Mouse (Mus musculus) midbrain, embryonic 16.5 days (tissue): Measurements from ENCODE around the gene Nos1. TPM values are rescaled to one million over a fixed set of nuclear protein-coding genes. Genes with fewer than 3 reads are reported as not detected.

Experiments
- ATAC-seq: fragments of 200-750 bp; cut with Nextera tagmentation; 2 replicates; pipeline ENCODE4 v1.8.0; 2017; ENCODE audit warnings: moderate TSS enrichment
- H3K27ac ChIP-seq: fragments of 300-500 bp; sonication (generic); 2 replicates; pipeline ENCODE4 v1.5.1; 2014; ENCODE audit warnings: mild to moderate bottlenecking, low read length, mixed read lengths
- H3K27me3 ChIP-seq: fragments of 300-500 bp; sonication (generic); 2 replicates; pipeline ENCODE4 v1.6.1; 2014; ENCODE audit warnings: low read depth, low read length, mixed read lengths; ENCODE audit not compliant: control insufficient read depth, insufficient read depth
- H3K36me3 ChIP-seq: fragments of 300-500 bp; sonication (generic); 2 replicates; pipeline ENCODE4 v1.6.1; 2014; ENCODE audit warnings: mild to moderate bottlenecking, low read length, moderate library complexity, mixed read lengths; ENCODE audit not compliant: control insufficient read depth, insufficient read depth
- H3K4me1 ChIP-seq: fragments of 300-500 bp; sonication (generic); 2 replicates; pipeline ENCODE4 v1.6.1; 2014; ENCODE audit warnings: mild to moderate bottlenecking, low read length, mixed read lengths; ENCODE audit not compliant: control insufficient read depth, insufficient read depth
- H3K4me2 ChIP-seq: fragments of 300-500 bp; sonication (generic); 2 replicates; pipeline ENCODE4 v1.6.1; 2014; ENCODE audit warnings: mild to moderate bottlenecking, low read length, mixed read lengths
- H3K4me3 ChIP-seq: fragments of 300-500 bp; sonication (generic); 2 replicates; pipeline ENCODE4 v1.5.1; 2014; ENCODE audit warnings: low read depth, mild to moderate bottlenecking, low read length, moderate library complexity, mixed read lengths
- H3K9ac ChIP-seq: fragments of 300-500 bp; sonication (generic); 2 replicates; pipeline ENCODE4 v1.6.1; 2014; ENCODE audit warnings: low read depth, low read length, mixed read lengths
- H3K9me3 ChIP-seq: fragments of 300-500 bp; sonication (generic); replicated peaks from 2 replicates; pipeline ENCODE4 v1.6.1; 2014; ENCODE audit warnings: mild to moderate bottlenecking, low read length, mixed read lengths; ENCODE audit not compliant: control insufficient read depth, poor library complexity, severe bottlenecking
- WGBS: fragments of 180-500 bp; shearing (Covaris S2); extraction: QIAGEN DNeasy Blood & Tissue Kit; methylation state at CpG from one replicate; pipeline ENCODE4 v1.1.7; 2014; 5-methylcytosine and 5-hydroxymethylcytosine counted together
- polyA plus RNA-seq: library from polyadenylated mRNA; unstranded; fragments of >200 nt; fragmentation: Nextera tagmentation; extraction: Ambion mirVana; gene quantifications from 2 replicates; pipeline ENCODE4 v1.2.1, GENCODE M21; 2015

Nos1 gene
- polyA plus RNA-seq, 1 experiment from 2014 or later, result 3.0 TPM

GRCm38 (mm10) chr5:117969681-117970427, 189.0 kb downstream of the Nos1 start:
- no peak overlapping the region for H3K4me3 ChIP-seq
- no peaks in the 10 kb centered on the region for H3K36me3 ChIP-seq
- H3K4me1 ChIP-seq, result no peaks in the 10 kb centered on the region
- H3K9me3 ChIP-seq, result no peaks in the 10 kb centered on the region
- WGBS, result 89% methylated on average over 10 of the region's 10 CpGs
- no peak for ATAC-seq
- H3K27me3 ChIP-seq, result no peaks in the 10 kb centered on the region
- no peak overlapping the region for H3K27ac ChIP-seq
- no peak overlapping the region for H3K9ac ChIP-seq
- no peak overlapping the region for H3K4me2 ChIP-seq

- H3K4me1 ChIP-seq, result peaks cover 24% of the 10 kb centered on the region
- peak overlapping the region; percentile 92 for H3K27ac ChIP-seq
- H3K9ac ChIP-seq, result peak overlapping the region; percentile 100
- peak; percentile 25; the same call in 1 of the 2 replicates for ATAC-seq
- peaks cover 5% of the 10 kb centered on the region; the same call in 1 of the 2 replicates for H3K36me3 ChIP-seq
- 22% methylated on average over 19 of the region's 19 CpGs for WGBS
- H3K9me3 ChIP-seq, result no peaks in the 10 kb centered on the region
- peak overlapping the region; percentile 97 for H3K4me3 ChIP-seq
- no peaks in the 10 kb centered on the region for H3K27me3 ChIP-seq
- peak overlapping the region; percentile 80 for H3K4me2 ChIP-seq
Observed at GRCm38 (mm10) chr5:117976263-117976656, 195.4 kb downstream of the Nos1 start.

GRCm38 (mm10) chr5:117976657-117977500, 196.0 kb downstream of the Nos1 start, which contains the start of gene Fbxo21:
TSS of gene Fbxo21 (plus strand) at chr5:117976730.
- ATAC-seq, result peak; percentile 91
- Histone ChIP-seq H3K36me3 (peaks cover 9% of the 10 kb centered on the region; the same call in 1 of the 2 replicates), H3K9me3 (no peaks in the 10 kb centered on the region), H3K4me1 (peaks cover 24% of the 10 kb centered on the region), H3K4me2 (peak within 1 kb of the TSS; percentile 80), H3K9ac (peak within 1 kb of the TSS; percentile 100), H3K27ac (peak within 1 kb of the TSS; percentile 92), H3K27me3 (no peaks in the 10 kb centered on the region), H3K4me3 (peak within 1 kb of the TSS; percentile 97)
- 0% methylated on average over 80 of the region's 88 CpGs for WGBS

- WGBS, result 4% methylated on average over 30 of the region's 30 CpGs
- Histone ChIP-seq H3K4me3 (peak overlapping the region; percentile 97), H3K9me3 (no peaks in the 10 kb centered on the region), H3K36me3 (peaks cover 9% of the 10 kb centered on the region; the same call in 1 of the 2 replicates), H3K9ac (peak overlapping the region; percentile 100), H3K4me1 (peaks cover 24% of the 10 kb centered on the region), H3K27me3 (no peaks in the 10 kb centered on the region), H3K27ac (peak overlapping the region; percentile 92), H3K4me2 (peak overlapping the region; percentile 80)
- peak; percentile 18; the same call in 1 of the 2 replicates for ATAC-seq
Observed at GRCm38 (mm10) chr5:117977501-117978158, 196.8 kb downstream of the Nos1 start.

- WGBS, result 38% methylated on average over 17 of the region's 17 CpGs
- Histone ChIP-seq H3K27ac (peak overlapping the region; percentile 92; the same call in 1 of the 2 replicates), H3K27me3 (no peaks in the 10 kb centered on the region), H3K36me3 (peaks cover 14% of the 10 kb centered on the region; the same call in 1 of the 2 replicates), H3K9ac (peak overlapping the region; percentile 100), H3K4me2 (peak overlapping the region; percentile 80), H3K4me3 (peak overlapping the region; percentile 97), H3K4me1 (peaks cover 24% of the 10 kb centered on the region), H3K9me3 (no peaks in the 10 kb centered on the region)
- ATAC-seq, result no peak
Observed at GRCm38 (mm10) chr5:117978159-117978697, 197.4 kb downstream of the Nos1 start.

- 57% methylated on average over 5 of the region's 5 CpGs for WGBS
- ATAC-seq, result no peak
- Histone ChIP-seq H3K4me2 (peak overlapping the region; percentile 80), H3K9me3 (no peaks in the 10 kb centered on the region), H3K27ac (no peak overlapping the region), H3K4me3 (peak overlapping the region; percentile 97), H3K4me1 (peaks cover 26% of the 10 kb centered on the region), H3K27me3 (no peaks in the 10 kb centered on the region), H3K36me3 (peaks cover 21% of the 10 kb centered on the region), H3K9ac (no peak overlapping the region)
Observed at GRCm38 (mm10) chr5:117979082-117979481, 198.2 kb downstream of the Nos1 start.

- WGBS, result 92% methylated on average over 8 of the region's 8 CpGs
- no peak for ATAC-seq
- Histone ChIP-seq H3K4me2 (no peak overlapping the region), H3K27me3 (no peaks in the 10 kb centered on the region), H3K9me3 (no peaks in the 10 kb centered on the region), H3K4me3 (no peak overlapping the region), H3K9ac (no peak overlapping the region), H3K4me1 (peaks cover 26% of the 10 kb centered on the region), H3K27ac (no peak overlapping the region), H3K36me3 (peaks cover 21% of the 10 kb centered on the region)
Observed at GRCm38 (mm10) chr5:117980921-117981320, 200.1 kb downstream of the Nos1 start.

- no peak overlapping the region for H3K4me2 ChIP-seq
- peaks cover 27% of the 10 kb centered on the region for H3K36me3 ChIP-seq
- WGBS, result 92% methylated on average over 5 of the region's 5 CpGs
- H3K9me3 ChIP-seq, result no peaks in the 10 kb centered on the region
- H3K27me3 ChIP-seq, result no peaks in the 10 kb centered on the region
- no peak overlapping the region for H3K27ac ChIP-seq
- no peak overlapping the region for H3K4me3 ChIP-seq
- ATAC-seq, result no peak
- H3K4me1 ChIP-seq, result peaks cover 26% of the 10 kb centered on the region
- no peak overlapping the region for H3K9ac ChIP-seq
Observed at GRCm38 (mm10) chr5:117981943-117982342, 201.1 kb downstream of the Nos1 start.
